Mouse (Mus musculus) ovary, postnatal 10 days (tissue): ENCODE measurements around the gene Cltc.

ENCODE experiments used
- DNase-seq: peaks from one replicate; pipeline ENCODE4 v3.0.0; 2022; ENCODE audit warnings: low spot score

The Cltc gene

DNA sequence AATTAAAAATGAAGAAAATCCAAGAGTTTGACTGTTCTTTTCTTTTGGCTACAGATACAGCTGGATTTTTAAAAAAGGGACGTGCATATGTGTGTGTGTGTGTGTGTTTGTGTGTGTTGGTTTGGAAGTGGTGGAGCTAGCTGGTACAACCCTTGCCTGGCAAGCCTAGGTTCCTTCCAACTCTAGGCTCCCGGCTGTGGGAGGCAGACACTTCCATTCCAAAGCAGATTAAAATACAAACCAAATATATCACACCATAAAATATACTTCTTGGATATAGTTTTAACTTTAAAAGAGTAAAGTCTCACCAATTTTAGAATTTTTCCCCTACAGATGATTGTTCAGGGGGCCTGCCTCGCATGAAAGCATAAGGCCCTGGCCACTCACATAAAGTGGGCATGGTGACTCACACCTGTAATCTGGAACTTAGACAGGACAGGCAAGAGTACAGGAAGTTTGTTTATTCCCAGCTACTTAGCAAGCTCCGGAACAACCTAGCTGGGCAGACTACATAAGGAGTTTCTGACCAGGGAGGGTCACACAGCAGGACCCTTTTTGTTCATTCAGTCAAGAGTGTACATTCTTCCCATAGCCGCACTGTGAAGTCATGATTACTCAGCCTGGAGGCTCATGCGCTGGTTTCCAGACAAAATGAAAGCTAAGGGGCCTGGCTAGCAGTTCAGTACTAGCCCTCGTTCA lies 111.1 kb downstream of the Cltc start:
- no peak for DNase-seq

- no peak for DNase-seq
Observed at GRCm38 (mm10) chr11:86644553-86644952, 112.8 kb downstream of the Cltc start.
